Mouse (Mus musculus): ENCODE data around the gene Lig4.

GRCm38 (mm10) chr8:9958338-9958737, 19.1 kb downstream of the Lig4 start:
- TF ChIP-seq POLR2A (IDR thresholded peaks at IDR 0.05; ENCODE audit: insufficient read depth, low read depth, low read length) (no peak), CTCF (IDR thresholded peaks at IDR 0.05; ENCODE audit: insufficient read depth, low read depth, low read length) (no peak)
